Mouse (Mus musculus): ENCODE results near the gene Kcnh5. TPM values are rescaled to one million over a fixed set of nuclear protein-coding genes. Genes with fewer than 3 reads are reported as not detected.

Kcnh5 gene
- polyA plus RNA-seq, 1 experiment from 2014 or later, result 0.84 TPM

GRCm38 (mm10) chr12:74850323-74850722 is 326.8 kb downstream of the Kcnh5 start:
- 9% methylated on average over 2 of the region's 2 CpGs for WGBS
- H3K27ac ChIP-seq (ENCODE audit: low read depth, low read length), result no peak overlapping the region
- peak; percentile 62 for DNase-seq (ENCODE audit: low spot score)

GRCm38 (mm10) chr12:74849912-74850311 is 327.2 kb downstream of the Kcnh5 start:
- 73% methylated on average over 4 of the region's 4 CpGs for WGBS
- no peaks in the 10 kb centered on the region for H3K36me3 ChIP-seq (ENCODE audit: control insufficient read depth, insufficient read depth, low read length)
- no peaks in the 10 kb centered on the region for H3K9me3 ChIP-seq (ENCODE audit: control insufficient read depth, low read length)
- ATAC-seq (replicated peaks; ENCODE audit: low FRiP score) (peak; percentile 73), DNase-seq (ENCODE audit: low spot score) (no peak)
- no peak overlapping the region for H3K4me2 ChIP-seq (ENCODE audit: low read depth, low read length, severe bottlenecking)
- no peak overlapping the region for H3K27ac ChIP-seq (ENCODE audit: low read depth, low read length)
- no peaks in the 10 kb centered on the region; the same call in 1 of the 2 replicates for H3K4me1 ChIP-seq (replicated peaks; ENCODE audit: control insufficient read depth, insufficient read depth, low read length)
- H3K9ac ChIP-seq (ENCODE audit: low read length), result no peak overlapping the region
- H3K4me3 ChIP-seq (ENCODE audit: low read depth, low read length), result no peak overlapping the region
- no peaks in the 10 kb centered on the region for H3K27me3 ChIP-seq (ENCODE audit: control insufficient read depth, insufficient read depth, low read length)

More at GRCm38 (mm10) chr12:74850323-74850722, 326.8 kb downstream of the Kcnh5 start:
- no peaks in the 10 kb centered on the region; the same call in 1 of the 2 replicates for H3K4me1 ChIP-seq (replicated peaks; ENCODE audit: control insufficient read depth, insufficient read depth, low read length)
- no peak overlapping the region for H3K9ac ChIP-seq (ENCODE audit: low read length)
- no peaks in the 10 kb centered on the region for H3K9me3 ChIP-seq (ENCODE audit: control insufficient read depth, low read length)
- no peaks in the 10 kb centered on the region for H3K27me3 ChIP-seq (ENCODE audit: control insufficient read depth, insufficient read depth, low read length)
- no peak overlapping the region for H3K4me3 ChIP-seq (ENCODE audit: low read depth, low read length)
- peak; percentile 91 for ATAC-seq (replicated peaks; ENCODE audit: low FRiP score)
- no peaks in the 10 kb centered on the region for H3K36me3 ChIP-seq (ENCODE audit: control insufficient read depth, insufficient read depth, low read length)
- H3K4me2 ChIP-seq (ENCODE audit: low read depth, low read length, severe bottlenecking), result no peak overlapping the region

- H3K9ac ChIP-seq (ENCODE audit: low read length), result no peak overlapping the region
- H3K27me3 ChIP-seq (ENCODE audit: control insufficient read depth, insufficient read depth, low read length), result no peaks in the 10 kb centered on the region
- H3K4me1 ChIP-seq (replicated peaks; ENCODE audit: control insufficient read depth, insufficient read depth, low read length), result no peaks in the 10 kb centered on the region; the same call in 1 of the 2 replicates
- no peak overlapping the region for H3K4me3 ChIP-seq (ENCODE audit: low read depth, low read length)
- no peaks in the 10 kb centered on the region for H3K9me3 ChIP-seq (ENCODE audit: control insufficient read depth, low read length)
- no peak for ATAC-seq (replicated peaks; ENCODE audit: low FRiP score)
- H3K27ac ChIP-seq (ENCODE audit: low read depth, low read length), result no peak overlapping the region
- H3K4me2 ChIP-seq (ENCODE audit: low read depth, low read length, severe bottlenecking), result no peak overlapping the region
- H3K36me3 ChIP-seq (ENCODE audit: control insufficient read depth, insufficient read depth, low read length), result no peaks in the 10 kb centered on the region
- 93% methylated on average over 12 of the region's 12 CpGs for WGBS
- DNase-seq (ENCODE audit: low spot score), result no peak
These were observed 328.4 kb downstream of the Kcnh5 start for GRCm38 (mm10) chr12:74848611-74849347.

Other genes with a start within 250 kb of the Kcnh5 start
- gene Rhoj, start 131.0 kb upstream of the Kcnh5 start, polyA plus RNA-seq (2014; fragmentation: Nextera tagmentation; extraction: Ambion mirVana), result 19.2 and 20.1 TPM in 2 replicates
- not detected in 2 replicates for gene Gphb5, start 239.4 kb upstream of the Kcnh5 start, polyA plus RNA-seq (2014; fragmentation: Nextera tagmentation; extraction: Ambion mirVana)

All from forebrain, embryonic 11.5 days (tissue).